Mouse (Mus musculus) heart, embryonic 11.5 days (tissue): ENCODE measurements around the gene Ccdc93. TPM values are rescaled to one million over a fixed set of nuclear protein-coding genes. Genes with fewer than 3 reads are reported as not detected.

ENCODE experiments used
- ATAC-seq: fragments of 200-750 bp; cut with Nextera tagmentation; replicated peaks from 2 replicates; pipeline ENCODE4 v1.8.0; 2017; ENCODE audit warnings: moderate library complexity; ENCODE audit not compliant: insufficient number of reproducible peaks, low FRiP score, low TSS enrichment
- H3K27ac ChIP-seq: fragments of 300-500 bp; sonication (generic); 2 replicates; pipeline ENCODE4 v1.5.1; 2014; ENCODE audit warnings: mild to moderate bottlenecking, low read depth, low read length
- H3K27me3 ChIP-seq: fragments of 300-500 bp; sonication (generic); 2 replicates; pipeline ENCODE4 v1.6.1; 2014; ENCODE audit warnings: mild to moderate bottlenecking, low read length, mixed read lengths; ENCODE audit not compliant: control insufficient read depth, insufficient read depth
- H3K36me3 ChIP-seq: fragments of 300-500 bp; sonication (generic); 2 replicates; pipeline ENCODE4 v1.6.1; 2014; ENCODE audit warnings: mild to moderate bottlenecking, low read length, moderate library complexity, mixed read lengths; ENCODE audit not compliant: control insufficient read depth, insufficient read depth
- H3K4me1 ChIP-seq: fragments of 300-500 bp; sonication (generic); 2 replicates; pipeline ENCODE4 v1.6.1; 2014; ENCODE audit warnings: low read length; ENCODE audit not compliant: control insufficient read depth, insufficient read depth
- H3K4me2 ChIP-seq: fragments of 300-500 bp; sonication (generic); 2 replicates; pipeline ENCODE4 v1.6.1; 2014; ENCODE audit warnings: mild to moderate bottlenecking, moderate library complexity
- H3K4me3 ChIP-seq: fragments of 300-500 bp; sonication (generic); 2 replicates; pipeline ENCODE4 v1.5.1; 2014; ENCODE audit warnings: low read depth, low read length
- H3K9ac ChIP-seq: fragments of 300-500 bp; sonication (generic); 2 replicates; pipeline ENCODE4 v1.6.1; 2014; ENCODE audit warnings: mild to moderate bottlenecking, low read depth, low read length, moderate library complexity
- H3K9me3 ChIP-seq: fragments of 300-500 bp; sonication (generic); replicated peaks from 2 replicates; pipeline ENCODE4 v1.6.1; 2016; ENCODE audit warnings: low read length; ENCODE audit not compliant: control insufficient read depth
- WGBS: fragments of 180-500 bp; shearing (Covaris S2); extraction: QIAGEN DNeasy Blood & Tissue Kit; methylation state at CpG from one replicate; pipeline ENCODE4 v1.1.7; 2014; ENCODE audit not compliant: insufficient replicate concordance; 5-methylcytosine and 5-hydroxymethylcytosine counted together
- polyA plus RNA-seq: library from polyadenylated mRNA; unstranded; fragments of >200 nt; fragmentation: Nextera tagmentation; extraction: Ambion mirVana; gene quantifications from 2 replicates; pipeline ENCODE4 v1.2.1, GENCODE M21; 2014

The Ccdc93 gene
- polyA plus RNA-seq, 1 experiment from 2014 or later, result 7.9 TPM

- H3K9me3 ChIP-seq, result no peaks in the 10 kb centered on the region
- no peak overlapping the region for H3K4me3 ChIP-seq
- no peaks in the 10 kb centered on the region for H3K27me3 ChIP-seq
- no peaks in the 10 kb centered on the region for H3K36me3 ChIP-seq
- H3K4me2 ChIP-seq, result no peak overlapping the region
- H3K4me1 ChIP-seq, result no peaks in the 10 kb centered on the region
- no peak for ATAC-seq
- H3K9ac ChIP-seq, result no peak overlapping the region
- no peak overlapping the region for H3K27ac ChIP-seq
- 78% methylated on average over 2 of the region's 2 CpGs for WGBS
Measured at GRCm38 (mm10) chr1:121393117-121393516, 37.7 kb upstream of the Ccdc93 start.

- Histone ChIP-seq H3K36me3 (no peaks in the 10 kb centered on the region), H3K4me1 (no peaks in the 10 kb centered on the region), H3K4me3 (no peak overlapping the region), H3K9ac (no peak overlapping the region), H3K27ac (no peak overlapping the region), H3K27me3 (no peaks in the 10 kb centered on the region), H3K4me2 (no peak overlapping the region), H3K9me3 (no peaks in the 10 kb centered on the region)
- WGBS, result 58% methylated on average over 5 of the region's 5 CpGs
- ATAC-seq, result no peak
Measured at GRCm38 (mm10) chr1:121394764-121395163, 36.1 kb upstream of the Ccdc93 start.

- no peaks in the 10 kb centered on the region for H3K36me3 ChIP-seq
- ATAC-seq, result no peak
- H3K27ac ChIP-seq, result no peak overlapping the region
- no peak overlapping the region for H3K9ac ChIP-seq
- no peaks in the 10 kb centered on the region for H3K9me3 ChIP-seq
- no peak overlapping the region for H3K4me3 ChIP-seq
- no peaks in the 10 kb centered on the region for H3K27me3 ChIP-seq
- 73% methylated on average over 4 of the region's 4 CpGs for WGBS
- no peak overlapping the region for H3K4me2 ChIP-seq
- no peaks in the 10 kb centered on the region for H3K4me1 ChIP-seq
Measured at GRCm38 (mm10) chr1:121396501-121396900, 34.3 kb upstream of the Ccdc93 start.

GRCm38 (mm10) chr1:121398231-121398630 lies 32.6 kb upstream of the Ccdc93 start:
- no peaks in the 10 kb centered on the region for H3K9me3 ChIP-seq

GRCm38 (mm10) chr1:121398986-121399881 lies 31.6 kb upstream of the Ccdc93 start:
- no peak for ATAC-seq
- Histone ChIP-seq H3K4me1 (no peaks in the 10 kb centered on the region), H3K9ac (no peak overlapping the region), H3K27me3 (no peaks in the 10 kb centered on the region), H3K4me2 (no peak overlapping the region), H3K36me3 (no peaks in the 10 kb centered on the region), H3K9me3 (no peaks in the 10 kb centered on the region), H3K4me3 (no peak overlapping the region), H3K27ac (no peak overlapping the region)
- 65% methylated on average over 14 of the region's 14 CpGs for WGBS

More at GRCm38 (mm10) chr1:121398231-121398630, 32.6 kb upstream of the Ccdc93 start:
- Histone ChIP-seq H3K36me3 (no peaks in the 10 kb centered on the region), H3K4me3 (no peak overlapping the region), H3K4me1 (no peaks in the 10 kb centered on the region), H3K9ac (no peak overlapping the region), H3K27ac (no peak overlapping the region), H3K4me2 (no peak overlapping the region), H3K27me3 (no peaks in the 10 kb centered on the region)
- 75% methylated on average over 4 of the region's 4 CpGs for WGBS
- no peak for ATAC-seq

GRCm38 (mm10) chr1:121400243-121400642 lies 30.6 kb upstream of the Ccdc93 start:
- Histone ChIP-seq H3K4me3 (no peak overlapping the region), H3K36me3 (no peaks in the 10 kb centered on the region), H3K27ac (no peak overlapping the region), H3K4me1 (no peaks in the 10 kb centered on the region), H3K27me3 (no peaks in the 10 kb centered on the region), H3K9me3 (no peaks in the 10 kb centered on the region), H3K9ac (no peak overlapping the region), H3K4me2 (no peak overlapping the region)
- WGBS, result 24% methylated on average over 4 of the region's 4 CpGs
- ATAC-seq, result no peak

GRCm38 (mm10) chr1:121419084-121419483 lies 11.8 kb upstream of the Ccdc93 start:
- Histone ChIP-seq H3K9me3 (no peaks in the 10 kb centered on the region), H3K4me1 (no peaks in the 10 kb centered on the region), H3K4me3 (no peak overlapping the region), H3K36me3 (no peaks in the 10 kb centered on the region), H3K4me2 (no peak overlapping the region), H3K9ac (no peak overlapping the region), H3K27ac (no peak overlapping the region), H3K27me3 (no peaks in the 10 kb centered on the region)
- ATAC-seq, result no peak
- WGBS, result 39% methylated on average over 4 of the region's 4 CpGs

GRCm38 (mm10) chr1:121419569-121420265 lies 11.1 kb upstream of the Ccdc93 start:
- no peaks in the 10 kb centered on the region for H3K4me1 ChIP-seq
- 73% methylated on average over 12 of the region's 12 CpGs for WGBS

More at GRCm38 (mm10) chr1:121419569-121420265, 11.1 kb upstream of the Ccdc93 start:
- H3K27ac ChIP-seq, result no peak overlapping the region
- no peaks in the 10 kb centered on the region for H3K9me3 ChIP-seq
- H3K36me3 ChIP-seq, result no peaks in the 10 kb centered on the region
- no peaks in the 10 kb centered on the region for H3K27me3 ChIP-seq
- no peak overlapping the region for H3K4me3 ChIP-seq
- no peak overlapping the region for H3K9ac ChIP-seq
- H3K4me2 ChIP-seq, result no peak overlapping the region
- ATAC-seq, result no peak
